Mouse (Mus musculus) urinary bladder, postnatal 14 days (tissue): ENCODE results near the gene Il3.
"Not testable (repeated sequence)": the region's sequence is repeated elsewhere in the genome, so short reads cannot be mapped to it uniquely, and the experiment has no call there.

Experiments used
- DNase-seq: peaks from one replicate; pipeline ENCODE4 v3.0.0; 2021; ENCODE audit warnings: low spot score

Gene Il3

DNA sequence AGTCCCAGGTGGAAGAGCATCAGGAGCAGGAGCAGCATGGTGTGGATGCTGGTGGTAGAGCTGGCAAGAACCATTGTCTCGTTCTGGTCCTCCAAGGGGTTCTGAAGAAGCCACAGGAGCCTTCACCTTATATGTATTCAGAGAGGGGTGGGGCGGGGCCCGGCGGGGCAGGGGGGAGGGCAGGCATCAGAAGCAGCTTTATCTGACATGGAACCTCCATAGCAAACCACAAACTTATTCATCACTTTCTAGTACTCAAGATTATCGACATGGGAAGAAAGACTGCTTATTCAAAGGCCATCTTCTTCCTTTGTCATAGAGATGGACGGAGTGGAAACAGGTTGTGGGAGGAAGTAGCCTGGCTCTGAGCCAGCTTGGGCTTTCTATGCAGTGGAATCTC, at the start of gene Il3:
Gene Il3, minus strand, starts transcription at position 101 of the 400 bp plus-strand sequence.
- no peak for DNase-seq

DNA sequence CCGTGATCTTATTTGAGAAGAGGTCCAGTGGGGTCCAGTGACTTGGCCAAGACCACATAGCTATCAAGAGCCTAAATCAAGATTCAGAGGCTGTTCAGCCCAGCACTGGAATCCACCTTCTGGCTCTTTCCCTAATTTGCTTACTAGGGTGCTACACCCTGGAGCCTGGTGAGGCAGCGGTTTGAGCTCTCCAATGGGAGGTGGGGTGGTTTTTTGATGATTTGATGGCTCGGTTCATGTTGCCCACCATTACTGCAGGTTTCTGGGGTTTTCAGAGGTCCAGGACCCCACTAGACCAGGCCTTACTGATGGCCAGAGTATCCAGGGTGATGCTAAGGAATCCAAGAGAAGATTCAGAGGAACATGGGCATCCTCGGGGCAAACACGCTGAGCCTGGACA, 48.3 kb upstream of the Il3 start:
- DNase-seq: no peak

DNA sequence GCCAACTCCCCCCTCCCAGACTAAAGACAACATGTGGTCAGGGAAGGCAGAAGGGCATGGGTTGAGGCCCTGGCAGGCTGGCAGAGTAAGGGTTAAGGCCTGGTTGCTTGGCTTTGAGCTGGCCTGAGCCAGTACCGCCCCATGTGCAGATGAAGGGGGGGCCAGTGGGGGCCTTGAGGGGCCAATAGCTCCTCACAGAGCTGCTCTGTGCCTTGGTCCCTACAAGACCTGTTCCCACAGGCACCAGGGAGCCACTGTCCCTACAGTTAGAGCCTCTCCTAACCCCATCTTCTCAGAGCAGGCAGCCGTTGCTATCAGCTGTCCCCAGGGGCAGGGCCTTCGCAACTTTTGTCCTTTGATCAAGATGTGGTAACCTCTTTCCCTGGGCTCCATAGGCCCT, 47.7 kb upstream of the Il3 start:
- no peak for DNase-seq

DNA sequence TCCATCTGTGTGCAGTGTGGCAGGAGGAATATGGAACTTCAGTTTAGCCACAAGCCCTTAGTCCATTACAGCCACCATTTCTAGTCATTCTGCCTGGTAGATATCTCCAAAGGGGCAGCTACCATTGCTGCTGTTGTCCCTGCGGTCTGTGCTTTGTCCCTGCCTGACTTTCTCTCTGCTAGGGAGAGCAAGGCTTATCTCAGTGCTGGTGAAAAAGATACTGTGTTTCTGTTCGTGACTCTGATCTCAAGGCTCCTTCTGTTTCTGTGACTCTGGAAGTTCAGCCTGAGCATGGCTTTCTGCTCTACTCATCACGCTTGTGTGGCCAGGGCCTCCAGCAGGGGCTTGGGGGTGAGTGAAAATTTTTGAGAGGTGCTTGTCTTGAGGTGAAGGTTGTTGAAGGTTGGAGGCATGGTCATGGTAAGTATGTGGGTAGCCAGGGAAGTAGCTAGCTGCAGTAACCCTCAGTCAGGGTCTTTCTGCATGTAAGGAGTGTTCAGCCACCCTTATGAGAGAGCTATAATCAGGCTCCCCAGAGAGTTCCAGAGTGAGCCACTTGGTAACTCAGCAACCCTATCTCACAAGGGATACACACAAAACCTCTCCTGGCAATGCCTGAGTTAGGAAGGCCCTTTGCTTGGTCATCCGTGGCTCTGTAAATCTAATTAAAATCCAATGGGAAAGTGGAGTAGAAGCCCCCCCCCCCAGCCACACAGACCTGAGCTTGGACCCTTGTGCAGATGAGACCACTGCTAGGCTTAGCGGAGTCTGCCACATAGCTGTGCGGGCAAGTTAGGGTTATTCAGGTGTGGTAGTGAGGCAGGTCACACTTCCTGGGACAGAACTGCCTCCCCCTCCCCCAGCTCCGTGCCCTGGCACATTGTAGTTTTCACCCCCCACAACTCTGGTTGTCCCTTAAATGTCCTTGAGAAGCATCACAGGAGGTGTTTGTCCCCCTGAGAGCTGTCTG, 46.6 kb upstream of the Il3 start:
- DNase-seq: no peak

DNA sequence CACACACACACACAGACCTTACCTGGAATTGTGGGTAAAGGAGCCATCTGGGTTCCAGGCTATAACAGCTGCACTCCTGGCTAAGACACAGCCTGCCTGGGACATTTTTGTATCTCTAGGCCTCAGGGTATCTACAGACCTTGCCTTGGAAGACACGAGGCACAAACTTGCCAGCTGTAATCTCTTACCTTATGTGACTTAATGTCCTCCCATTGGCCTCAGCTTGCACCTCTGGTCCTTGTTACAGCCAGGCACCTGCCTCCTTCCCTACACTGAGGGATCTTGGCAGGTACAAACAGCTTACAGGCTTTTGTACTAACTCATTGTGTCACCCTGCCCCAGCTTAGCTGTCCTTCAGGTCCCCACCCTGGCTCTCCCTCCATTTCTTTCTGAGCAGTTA, 45.5 kb upstream of the Il3 start:
- no peak for DNase-seq

DNA sequence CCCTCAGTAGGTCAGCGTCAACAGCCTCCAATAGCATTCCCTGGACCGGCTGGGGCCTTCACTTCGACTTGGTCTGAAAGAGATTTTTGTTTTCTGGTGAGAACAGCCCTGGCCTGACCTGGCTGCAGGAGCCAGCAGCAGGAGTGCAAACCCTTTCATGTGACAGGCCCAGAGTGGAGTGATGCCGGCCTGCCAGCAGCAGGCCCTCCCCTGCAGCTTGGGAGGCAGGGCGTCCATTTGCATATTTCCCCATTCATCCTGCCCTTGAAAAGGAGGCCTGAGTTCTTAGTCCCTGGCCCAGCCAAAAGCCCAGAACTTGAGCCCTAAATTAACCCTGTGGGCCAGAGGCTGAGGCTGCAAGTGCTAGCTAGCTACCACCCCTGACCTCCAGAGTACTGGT, 44.9 kb upstream of the Il3 start:
- no peak for DNase-seq

DNA sequence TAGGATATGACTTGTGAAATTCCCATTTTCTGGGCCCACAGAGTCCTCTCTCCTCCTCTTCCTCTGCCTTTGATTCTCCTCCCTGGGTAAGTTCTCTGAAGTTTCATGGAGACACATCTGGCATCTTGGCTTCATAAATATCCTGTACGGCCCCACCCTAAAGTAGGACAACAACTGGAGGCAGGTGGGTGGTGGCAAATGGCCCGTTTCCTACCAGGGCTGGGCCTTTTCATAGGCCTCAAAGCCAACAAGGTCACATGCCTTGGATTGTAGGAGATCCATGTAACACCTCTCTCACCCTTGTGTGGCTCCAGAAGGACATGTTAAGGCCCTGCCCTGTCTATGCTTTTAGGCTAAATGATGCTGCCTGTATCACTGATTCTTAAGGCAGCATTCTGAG, 43.5 kb upstream of the Il3 start:
- no peak for DNase-seq

DNA sequence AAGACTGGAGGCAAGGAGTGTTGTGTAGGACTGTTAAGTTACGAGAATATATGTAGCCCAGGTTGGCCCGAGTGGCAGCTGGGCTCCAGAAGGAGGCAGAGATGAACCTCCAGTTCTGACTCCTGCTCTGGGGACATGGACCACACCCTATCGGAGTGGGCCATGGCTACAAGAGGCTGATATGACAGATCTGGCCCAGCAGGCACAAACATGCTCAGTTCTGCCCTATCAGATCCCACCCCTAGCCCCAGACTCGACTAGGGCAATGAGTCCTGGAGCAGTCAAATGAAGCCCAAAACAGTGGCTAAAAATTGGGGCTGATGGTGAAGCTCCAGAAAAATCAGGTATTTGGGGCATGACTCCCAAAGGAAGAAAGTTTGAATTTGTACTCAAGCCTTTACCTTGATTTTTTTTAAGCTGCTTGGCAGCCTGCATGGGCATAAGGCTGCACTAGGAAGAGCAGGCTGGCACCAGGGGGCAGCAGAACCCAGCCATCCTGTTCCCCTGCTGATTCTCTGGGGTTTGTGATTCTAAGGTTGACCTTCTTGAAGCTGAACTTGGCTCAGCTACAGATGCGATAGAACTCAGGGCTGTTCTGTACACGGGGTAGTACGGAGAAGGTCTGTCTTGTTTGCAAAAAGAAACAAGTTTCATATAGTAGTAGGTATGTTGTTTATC, 40.2 kb upstream of the Il3 start:
- DNase-seq: peak; percentile 26

DNA sequence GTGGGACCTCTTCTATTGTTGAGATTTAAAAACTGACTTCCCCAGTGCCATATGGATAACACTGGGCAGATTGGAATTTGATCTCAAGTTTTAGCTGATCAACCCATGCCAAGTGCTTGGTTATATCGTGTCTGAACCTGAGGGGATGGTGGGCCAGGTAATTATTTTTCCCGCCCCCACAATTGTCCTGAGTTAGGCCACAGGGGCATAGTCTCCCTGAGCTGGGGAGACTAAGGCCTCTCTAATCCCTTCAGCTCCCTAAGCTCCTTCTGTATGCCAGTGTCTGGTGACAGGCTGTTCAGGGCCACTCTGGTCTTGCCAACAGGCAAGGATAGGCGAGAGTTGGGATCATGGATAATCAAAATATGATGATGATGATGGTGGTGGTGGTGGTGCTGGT, 38.3 kb upstream of the Il3 start:
- no peak for DNase-seq

DNA sequence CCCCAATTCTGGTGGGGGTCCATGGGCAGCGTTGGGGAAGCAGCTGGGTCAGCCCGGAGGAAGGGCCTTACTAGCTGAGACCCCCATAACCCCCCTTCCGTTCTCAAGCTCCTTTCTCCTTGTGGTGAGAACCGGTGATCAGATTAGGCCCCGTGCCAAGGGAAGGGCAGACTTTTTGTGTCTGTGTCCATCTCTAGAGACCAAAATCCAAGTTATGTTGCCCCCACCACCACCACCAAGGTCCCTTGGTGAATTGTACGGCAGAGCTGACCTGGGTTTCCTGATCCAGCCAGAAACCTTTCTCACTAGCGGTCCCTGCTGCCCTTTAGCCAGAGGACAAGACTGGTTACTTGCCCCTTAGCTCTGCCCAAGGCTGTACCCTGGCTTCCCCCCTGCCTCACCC, 37.4 kb upstream of the Il3 start:
- DNase-seq: no peak

DNA sequence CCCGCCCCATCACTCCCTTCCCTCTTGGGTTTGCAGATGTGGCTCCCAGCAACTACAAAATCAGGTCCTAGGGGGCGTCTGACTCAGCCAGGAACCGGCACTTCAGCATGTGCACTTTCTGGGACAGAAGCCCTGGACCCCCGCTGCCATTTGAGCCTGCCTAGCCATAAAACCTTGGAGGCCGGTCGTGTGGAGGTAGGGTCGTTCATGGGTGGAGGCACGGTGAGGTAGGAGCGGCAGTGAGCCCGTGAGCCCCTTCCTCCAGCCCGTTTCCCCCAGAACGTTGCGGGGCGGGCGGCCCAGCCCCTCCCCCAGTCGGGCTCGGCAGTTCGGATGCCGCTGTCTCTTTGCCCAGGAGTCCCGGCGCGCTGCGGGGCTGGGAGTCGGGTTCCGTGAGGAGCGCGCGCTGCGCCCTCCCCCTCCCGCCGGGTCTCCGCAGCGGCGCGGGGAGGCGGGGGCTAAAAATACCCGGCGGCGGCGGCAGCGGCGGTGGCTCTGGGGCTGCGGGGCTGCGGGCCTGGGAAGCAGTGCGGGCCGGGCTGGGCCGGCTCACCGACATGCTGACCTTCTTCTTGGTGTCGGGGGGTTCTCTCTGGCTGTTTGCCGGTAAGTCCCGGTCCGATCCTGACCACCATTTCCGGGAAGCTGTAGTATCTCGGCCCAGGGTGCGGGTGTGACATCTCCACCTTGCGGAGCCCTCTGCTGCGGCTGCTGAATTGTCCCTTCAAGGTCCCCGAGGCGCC, 36.8 kb upstream of the Il3 start, which contains the start of gene Acsl6:
Gene Acsl6, plus strand, starts transcription at position 71 of the 743 bp plus-strand sequence.
- no peak for DNase-seq

DNA sequence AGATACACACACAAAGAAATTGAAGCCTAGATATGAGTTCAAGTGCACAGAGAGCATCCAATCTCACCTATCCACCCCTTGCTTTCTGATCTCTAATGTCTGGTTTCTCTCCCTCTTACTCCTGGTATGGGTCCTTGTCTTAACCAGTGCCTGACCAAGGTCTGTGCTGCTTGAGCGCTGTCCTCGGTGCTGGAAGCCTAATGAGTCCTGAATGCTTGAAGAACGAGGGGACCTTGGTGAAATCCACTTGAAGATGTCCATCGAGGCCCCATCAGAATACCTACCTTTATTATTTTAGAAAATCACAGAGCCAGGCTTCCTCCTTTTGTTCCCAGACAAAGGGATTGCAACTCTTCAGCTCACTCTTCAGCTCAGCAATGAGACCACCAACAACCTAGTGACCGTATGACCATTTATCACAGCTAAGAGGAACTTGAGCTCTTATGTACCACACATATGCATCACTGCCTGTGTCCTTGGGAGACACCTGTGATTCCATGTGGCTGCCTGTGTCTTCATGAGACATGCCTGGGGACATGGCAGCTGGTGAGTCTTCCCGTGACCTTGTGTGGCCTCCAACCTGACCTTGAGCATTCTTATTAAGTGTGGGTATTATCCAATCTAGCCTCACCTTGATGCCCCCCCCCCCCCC, 36.1 kb upstream of the Il3 start:
- peak; percentile 14 for DNase-seq

DNA sequence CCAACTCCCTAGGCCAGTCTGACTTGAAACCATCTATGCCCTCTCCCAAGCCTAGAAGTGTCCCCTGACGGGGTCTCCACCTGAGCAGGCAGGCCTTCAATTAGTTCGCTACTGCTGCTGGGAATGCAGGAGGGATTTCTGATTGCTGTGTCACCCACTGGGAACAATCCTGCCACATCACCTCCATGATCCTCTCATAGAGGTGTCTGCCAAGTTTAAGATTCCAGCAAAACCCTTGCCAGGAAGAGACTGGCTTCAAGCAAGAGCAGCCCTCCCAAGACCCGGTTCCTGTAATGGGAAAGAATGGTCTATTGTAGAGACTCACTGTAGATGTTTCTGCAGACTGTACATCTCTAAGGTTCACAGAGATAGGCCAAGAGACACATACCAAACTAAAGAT, 35.5 kb upstream of the Il3 start:
- no peak for DNase-seq

DNA sequence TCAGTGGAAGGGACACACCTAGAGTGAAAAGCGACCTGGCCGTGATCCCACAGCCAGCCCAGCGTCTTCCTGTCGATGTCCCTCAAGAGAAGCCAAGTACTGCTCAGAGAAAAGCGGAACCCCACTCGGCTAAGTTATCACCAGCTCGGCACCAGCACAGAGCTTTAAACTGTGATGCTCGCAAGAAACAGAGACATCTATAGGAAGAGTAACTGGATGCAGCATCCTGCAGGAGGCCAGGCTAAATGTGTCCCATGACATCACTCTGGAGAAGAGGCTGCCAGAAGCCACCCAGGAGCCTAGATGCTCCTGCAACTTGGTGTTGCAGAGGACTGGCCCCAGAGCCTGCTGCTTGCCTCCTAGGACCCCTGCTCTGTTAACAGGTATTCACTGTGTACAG, 34.9 kb upstream of the Il3 start:
- DNase-seq: no peak

DNA sequence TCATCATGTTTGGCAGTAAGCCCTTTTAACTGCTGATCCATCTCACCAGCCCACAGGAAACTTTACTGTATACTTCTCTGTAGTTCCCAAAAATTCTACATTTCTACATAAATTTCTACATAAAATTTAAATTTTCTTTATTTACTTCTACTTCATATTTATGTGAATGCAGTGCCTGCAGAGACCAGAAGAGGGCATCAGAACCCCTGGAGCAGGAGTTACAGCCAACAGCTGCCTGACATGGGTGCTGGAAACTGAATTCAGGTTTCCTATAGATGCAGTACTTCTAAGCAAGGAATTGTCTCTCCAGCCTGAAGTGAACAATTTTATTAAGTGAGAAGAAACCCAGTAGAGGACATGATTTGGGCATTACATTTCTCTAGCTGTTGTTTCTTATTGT, 31.7 kb upstream of the Il3 start:
- DNase-seq: no peak

DNA sequence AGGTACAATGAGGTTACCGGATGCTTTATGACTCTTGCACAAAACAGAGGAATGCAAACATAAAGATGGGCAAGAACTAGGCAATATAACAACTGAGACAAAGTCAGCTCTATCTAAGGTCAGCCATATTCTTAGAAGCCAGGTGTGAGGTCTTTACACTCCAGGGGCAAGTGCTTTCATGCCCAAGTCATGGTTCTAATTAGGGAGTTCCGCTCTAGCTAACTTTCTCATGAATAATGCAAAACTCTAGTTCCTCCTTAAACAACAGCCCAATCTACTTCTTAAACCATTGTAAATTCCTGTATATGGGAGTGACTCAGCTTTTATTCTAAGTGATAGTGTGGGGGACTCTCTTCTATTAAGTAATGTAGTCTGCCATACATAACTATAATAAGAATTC, 30.4 kb upstream of the Il3 start:
- not testable (repeated sequence) for DNase-seq

DNA sequence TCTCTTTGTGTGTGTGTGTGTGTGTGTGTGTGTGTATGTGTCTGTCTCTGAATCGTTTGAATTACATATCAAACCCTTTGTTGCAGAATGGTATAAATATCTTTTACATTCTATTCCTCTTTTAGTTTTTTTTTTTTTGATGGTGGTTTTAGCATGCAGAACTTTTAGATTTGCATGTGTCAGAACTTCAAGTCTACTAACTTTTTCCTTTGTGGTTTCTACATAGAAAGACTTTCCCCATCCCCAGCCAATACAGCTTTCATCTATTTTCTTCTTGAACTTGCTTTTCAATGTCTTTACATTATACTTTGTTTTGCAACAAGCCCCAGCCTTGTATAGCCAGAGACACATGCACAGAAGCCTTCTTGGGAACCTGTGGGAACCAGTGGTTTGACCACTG, 29.7 kb upstream of the Il3 start:
- DNase-seq: no peak

DNA sequence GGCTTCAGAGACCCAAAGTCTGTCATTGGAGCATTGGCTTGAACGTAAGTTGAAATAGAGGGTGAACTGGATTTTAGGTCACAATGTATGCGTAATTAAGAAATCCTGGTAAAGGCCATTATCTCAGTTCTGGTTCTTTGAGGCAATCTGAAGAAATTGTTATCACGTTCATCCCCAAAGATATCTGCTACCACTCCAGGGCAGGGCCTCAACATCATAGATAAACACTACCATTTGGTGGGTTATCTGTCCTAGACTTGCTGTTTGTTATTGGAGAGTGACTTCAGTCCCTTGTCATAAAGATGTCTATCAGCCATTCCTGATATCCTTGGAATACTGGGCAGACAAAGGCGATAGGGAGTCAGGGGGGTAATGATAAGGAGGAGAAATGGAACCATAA, 28.9 kb upstream of the Il3 start:
- DNase-seq: no peak

DNA sequence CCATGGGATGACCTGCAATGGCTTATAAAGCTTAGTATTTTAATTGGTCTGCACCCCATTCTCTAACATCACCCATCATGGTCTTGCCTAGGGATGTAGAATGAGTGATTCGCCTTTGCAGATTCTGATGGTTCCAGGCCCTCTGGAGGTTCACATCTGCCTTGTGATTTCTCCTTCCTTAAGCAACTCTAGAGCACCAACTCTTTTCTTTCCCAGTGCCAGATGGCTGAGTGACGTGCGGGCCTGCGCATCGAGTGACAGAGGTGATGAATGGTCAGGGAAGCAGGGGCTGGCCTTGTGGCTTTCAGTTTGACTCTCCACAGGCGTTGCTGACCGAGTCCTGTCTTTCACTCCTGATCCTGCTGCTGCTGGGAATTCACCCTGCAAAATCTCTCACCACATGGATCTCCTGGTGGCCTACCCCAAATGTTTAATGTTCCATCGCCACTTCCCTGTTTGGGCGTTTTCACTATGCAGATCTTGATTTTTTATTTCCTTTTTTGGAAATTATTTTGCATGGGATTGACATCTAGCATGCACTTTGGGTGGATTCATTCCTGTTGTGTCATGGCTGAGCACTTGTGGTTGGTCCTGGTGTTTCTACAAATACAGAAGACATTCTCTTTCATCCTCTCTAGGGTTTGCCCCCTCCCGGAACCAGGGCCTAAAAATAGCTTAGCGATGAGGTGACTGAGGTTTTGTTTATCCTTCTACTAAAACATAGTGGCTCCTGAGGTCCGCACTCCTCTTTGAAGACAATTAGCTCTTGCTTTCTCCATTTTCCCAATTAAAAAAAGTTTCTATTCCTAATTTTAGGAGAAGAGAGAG, 27.1 kb upstream of the Il3 start:
- no peak for DNase-seq

DNA sequence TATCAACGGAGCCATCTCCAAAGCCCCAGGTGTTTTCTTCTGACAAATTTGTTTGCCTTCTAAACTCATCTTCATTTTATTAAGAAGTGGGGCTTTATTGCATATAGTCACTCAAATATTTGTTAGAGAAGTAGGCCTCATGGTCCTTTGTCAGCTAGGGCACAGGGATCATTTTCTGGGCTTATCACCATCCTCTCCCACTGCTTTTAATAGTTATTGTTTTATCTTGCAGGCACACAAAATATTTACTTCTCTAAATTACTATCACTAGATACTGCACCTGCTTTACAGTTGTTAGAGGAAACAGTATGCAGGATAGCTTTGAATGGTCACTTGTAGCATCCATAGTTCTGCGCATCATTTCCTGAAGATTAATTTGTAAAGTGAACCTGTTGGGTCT, 25.1 kb upstream of the Il3 start:
- no peak for DNase-seq

DNA sequence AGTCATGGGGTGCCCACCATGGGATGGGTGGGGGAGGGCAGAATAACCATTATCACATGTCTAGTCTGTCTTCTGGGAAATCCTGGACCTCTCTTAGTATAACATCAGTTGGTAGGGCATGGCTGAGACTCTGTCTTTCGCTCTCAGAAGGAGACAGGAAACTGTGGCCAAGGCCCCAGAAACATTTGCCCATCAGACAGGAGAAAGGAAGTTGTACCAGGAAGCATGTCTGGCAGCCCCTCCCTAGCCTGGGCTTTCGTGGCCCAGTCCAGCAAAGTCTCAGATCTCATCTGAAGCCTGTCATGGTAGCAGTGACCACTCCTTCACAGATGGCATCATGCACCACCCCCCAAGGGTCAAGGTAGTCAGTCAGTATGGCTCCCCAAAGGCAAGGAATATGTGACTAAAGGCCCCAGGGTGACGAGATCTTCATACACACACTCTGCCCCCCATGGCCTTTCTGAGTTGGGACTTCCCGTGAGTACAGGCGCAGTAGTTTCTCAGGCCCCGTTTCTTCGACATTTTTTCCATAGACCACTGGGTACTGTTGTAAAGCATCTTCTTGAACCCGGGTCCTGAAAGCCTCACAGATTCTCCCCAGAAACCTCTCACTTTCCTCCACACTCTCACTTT, 20.9 kb upstream of the Il3 start:
- no peak for DNase-seq
